Mouse (Mus musculus) erythroblast, embryonic 14.5 days (primary cell): Measurements from ENCODE around the gene Pcsk5.

Experiments used
- GATA1 ChIP-seq: IDR thresholded peaks from 2 replicates; pipeline ENCODE4 v1.6.1; 2012; ENCODE audit warnings: low read length, inconsistent platforms, mixed read lengths
- TAL1 ChIP-seq: IDR thresholded peaks from 3 replicates; pipeline ENCODE4 v1.6.1; 2012; ENCODE audit warnings: low read length, inconsistent platforms, mixed read lengths

- TF ChIP-seq GATA1 (no peak), TAL1 (no peak)
These were observed 23.9 kb downstream of the Pcsk5 start for GRCm38 (mm10) chr19:17813449-17813990.
